Mouse (Mus musculus): ENCODE measurements around the gene AW549877.

- no peak for TF ChIP-seq POLR2A (IDR thresholded peaks at IDR 0.05; ENCODE audit: borderline replicate concordance, insufficient read depth, low read length)
- TF ChIP-seq CTCF (IDR thresholded peaks at IDR 0.05; ENCODE audit: borderline replicate concordance, insufficient read depth, low read depth, low read length): no peak
Observed at GRCm38 (mm10) chr15:4023747-4024146, 28.2 kb upstream of the AW549877 start.

Data from cerebellum, adult 2 months (tissue).